Mouse (Mus musculus) liver, embryonic 16.5 days (tissue): ENCODE results near the gene Vmn1r221. TPM values are rescaled to one million over a fixed set of nuclear protein-coding genes. Genes with fewer than 3 reads are reported as not detected.
"Not testable (repeated sequence)": the region's sequence is repeated elsewhere in the genome, so short reads cannot be mapped to it uniquely, and the experiment has no call there.

Experiments used
- ATAC-seq: fragments of 200-750 bp; cut with Nextera tagmentation; 2 replicates; pipeline ENCODE4 v1.8.0; 2017; ENCODE audit warnings: low read depth, mild to moderate bottlenecking, moderate number of reproducible peaks, moderate library complexity
- H3K27ac ChIP-seq: fragments of 300-500 bp; sonication (generic); 2 replicates; pipeline ENCODE4 v1.5.1; 2014; ENCODE audit warnings: mild to moderate bottlenecking, low read length
- H3K27me3 ChIP-seq: fragments of 300-500 bp; sonication (generic); 2 replicates; pipeline ENCODE4 v1.6.1; 2014; ENCODE audit warnings: low read depth, low read length, mixed read lengths; ENCODE audit not compliant: control insufficient read depth, insufficient read depth
- H3K36me3 ChIP-seq: fragments of 300-500 bp; sonication (generic); 2 replicates; pipeline ENCODE4 v1.6.1; 2014; ENCODE audit warnings: mild to moderate bottlenecking; ENCODE audit not compliant: control insufficient read depth, insufficient read depth
- H3K4me1 ChIP-seq: fragments of 300-500 bp; sonication (generic); 2 replicates; pipeline ENCODE4 v1.6.1; 2014; ENCODE audit warnings: low read depth, low read length, mixed read lengths; ENCODE audit not compliant: control insufficient read depth
- H3K4me2 ChIP-seq: fragments of 300-500 bp; sonication (generic); 2 replicates; pipeline ENCODE4 v1.6.1; 2014; ENCODE audit warnings: low read depth, low read length, mixed read lengths
- H3K4me3 ChIP-seq: fragments of 300-500 bp; sonication (generic); 2 replicates; pipeline ENCODE4 v1.5.1; 2014; ENCODE audit warnings: low read depth, mild to moderate bottlenecking, low read length
- H3K9ac ChIP-seq: fragments of 300-500 bp; sonication (generic); 2 replicates; pipeline ENCODE4 v1.6.1; 2014; ENCODE audit warnings: low read depth, low read length
- H3K9me3 ChIP-seq: fragments of 300-500 bp; sonication (generic); replicated peaks from 2 replicates; pipeline ENCODE4 v1.6.1; 2016; ENCODE audit warnings: low read length; ENCODE audit not compliant: control insufficient read depth
- WGBS: fragments of 180-500 bp; shearing (Covaris S2); extraction: QIAGEN DNeasy Blood & Tissue Kit; methylation state at CpG from one replicate; pipeline ENCODE4 v1.1.7; 2014; ENCODE audit not compliant: insufficient replicate concordance; 5-methylcytosine and 5-hydroxymethylcytosine counted together
- polyA plus RNA-seq: library from polyadenylated mRNA; unstranded; fragments of >200 nt; fragmentation: Nextera tagmentation; extraction: Ambion mirVana; gene quantifications from 2 replicates; pipeline ENCODE4 v1.2.1, GENCODE M21; 2015

The Vmn1r221 gene
- polyA plus RNA-seq, result not detected in 2 replicates

DNA sequence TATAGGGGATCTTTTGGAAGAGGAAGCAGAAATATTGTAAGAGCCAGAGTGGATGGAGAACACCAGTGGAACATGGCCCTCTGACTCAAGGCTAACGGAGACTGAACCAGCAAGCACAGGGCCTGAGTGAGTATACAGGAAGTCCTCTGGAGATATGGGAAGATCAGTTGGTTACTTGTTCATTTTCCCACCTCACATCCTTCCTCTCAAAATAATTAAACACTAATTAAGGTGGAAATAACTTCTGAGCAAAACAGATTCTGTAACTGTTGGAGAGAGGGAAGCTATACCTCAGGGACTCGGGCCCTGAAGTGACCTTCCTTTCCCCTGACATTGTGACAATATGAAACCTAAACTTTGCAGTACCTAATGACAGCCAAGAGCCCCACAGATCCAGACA lies at the start of gene Vmn1r221:
Gene Vmn1r221 (plus strand): TSS at position 301 of the 400 bp plus-strand sequence.
- WGBS, result 58% methylated on average over 2 of the region's 2 CpGs
- not testable (repeated sequence) for H3K27me3 ChIP-seq, H3K9me3 ChIP-seq, H3K4me3 ChIP-seq, H3K9ac ChIP-seq, H3K4me2 ChIP-seq, H3K27ac ChIP-seq, H3K4me1 ChIP-seq, ATAC-seq, H3K36me3 ChIP-seq

DNA sequence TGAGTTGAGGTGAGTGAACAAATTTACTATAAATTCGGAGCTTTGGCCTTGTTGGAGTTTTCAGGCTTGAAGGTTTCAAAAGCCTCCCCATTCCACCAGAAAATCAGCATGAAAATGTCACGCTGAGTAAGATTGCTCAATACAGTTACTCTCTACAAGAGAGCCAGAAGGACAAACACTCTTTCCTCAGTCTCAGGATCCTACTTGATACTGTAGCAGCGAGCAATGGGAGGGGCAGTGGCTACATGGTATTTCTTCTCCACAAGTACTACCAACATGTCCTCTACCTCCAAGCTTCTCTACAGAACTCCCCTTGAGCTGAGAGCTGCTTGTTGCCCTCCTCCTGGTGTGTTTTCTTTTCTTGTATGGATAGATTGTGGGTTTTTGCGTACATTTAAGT lies 47.5 kb upstream of the Vmn1r221 start:
- H3K9ac ChIP-seq, H3K4me3 ChIP-seq, H3K36me3 ChIP-seq, H3K27me3 ChIP-seq, H3K4me1 ChIP-seq, H3K9me3 ChIP-seq, H3K4me2 ChIP-seq, ATAC-seq, H3K27ac ChIP-seq: not testable (repeated sequence)
- 52% methylated on average over 4 of the region's 4 CpGs for WGBS

DNA sequence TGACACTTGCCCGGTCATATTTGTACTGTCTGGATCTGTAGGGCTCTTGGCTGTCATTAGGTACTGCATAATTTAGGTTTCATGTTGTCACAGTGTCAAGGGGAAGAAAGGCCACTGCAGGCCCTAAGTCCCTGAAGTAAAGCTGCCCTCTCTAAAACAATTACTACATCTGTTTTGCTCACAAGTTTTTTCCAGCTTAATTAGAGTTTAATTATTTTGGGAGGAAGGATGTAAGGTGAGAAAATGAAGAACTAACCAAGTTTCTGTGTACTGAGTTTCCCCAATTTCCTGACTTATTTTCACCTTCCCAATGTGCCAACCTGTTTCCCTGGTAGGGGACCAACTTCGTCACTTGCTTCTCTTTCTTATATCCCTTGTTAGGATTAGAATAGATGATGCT lies 26.1 kb upstream of the Vmn1r221 start, which contains the start of gene Vmn1r220:
Gene Vmn1r220 (minus strand): TSS at position 101 of the 400 bp plus-strand sequence.
- WGBS, result 59% methylated on average over 2 of the region's 2 CpGs
- H3K4me2 ChIP-seq, result no peak within 1 kb of the TSS

DNA sequence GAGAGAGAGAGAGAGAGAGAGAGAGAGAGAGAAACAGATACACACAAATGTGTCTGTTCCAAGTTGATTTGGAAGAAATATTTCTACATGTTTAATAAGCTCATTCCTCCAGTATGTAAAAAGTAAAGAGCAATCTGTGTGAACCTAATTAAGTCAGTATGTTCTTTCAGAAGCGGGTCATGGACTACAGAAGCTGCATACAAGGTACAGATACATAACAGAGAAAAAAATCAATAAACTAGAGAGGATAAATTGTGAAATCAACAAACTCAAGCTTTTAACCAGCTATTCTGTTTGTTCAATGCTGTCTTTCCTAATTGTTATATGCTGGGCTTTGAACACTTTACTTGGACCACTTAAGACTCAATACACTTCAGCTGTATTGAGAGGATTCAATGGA lies 10.0 kb upstream of the Vmn1r221 start:
- ATAC-seq, H3K4me1 ChIP-seq, H3K27ac ChIP-seq, H3K4me2 ChIP-seq, H3K9me3 ChIP-seq, H3K4me3 ChIP-seq, H3K9ac ChIP-seq, H3K36me3 ChIP-seq, H3K27me3 ChIP-seq: not testable (repeated sequence)
- 33% methylated on average over 1 of the region's 1 CpGs for WGBS

More for the DNA sequence above, 26.1 kb upstream of the Vmn1r221 start, which contains the start of gene Vmn1r220:
- ATAC-seq, result no peak
- Histone ChIP-seq H3K27ac (no peak within 1 kb of the TSS), H3K9ac (no peak within 1 kb of the TSS), H3K36me3 (no peaks in the 10 kb centered on the region), H3K27me3 (no peaks in the 10 kb centered on the region), H3K9me3 (no peaks in the 10 kb centered on the region), H3K4me3 (no peak within 1 kb of the TSS), H3K4me1 (no peaks in the 10 kb centered on the region)

DNA sequence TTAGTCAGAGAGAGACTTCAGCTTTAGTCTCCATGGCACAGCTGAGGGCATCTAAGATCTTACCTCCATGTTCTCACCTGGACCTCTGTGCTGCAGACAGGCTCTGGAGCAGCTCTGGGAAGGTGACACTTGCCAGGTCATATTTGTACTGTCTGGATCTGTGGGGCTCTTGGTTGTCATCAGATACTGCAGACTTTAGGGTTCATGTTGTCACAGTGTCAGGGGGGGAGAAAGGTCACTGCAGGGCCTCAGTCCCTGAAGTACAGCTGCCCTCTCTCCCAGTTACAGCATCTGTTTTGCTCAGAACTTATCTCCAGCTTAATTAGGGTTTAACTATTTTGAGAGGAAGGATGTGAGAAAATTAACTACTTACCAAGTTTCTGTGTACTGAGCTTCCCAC lies 21.9 kb downstream of the Vmn1r221 start, which contains the start of gene Vmn1r222:
Gene Vmn1r222 (minus strand): TSS at position 101 of the 400 bp plus-strand sequence.
- not testable (repeated sequence) for H3K27me3 ChIP-seq

DNA sequence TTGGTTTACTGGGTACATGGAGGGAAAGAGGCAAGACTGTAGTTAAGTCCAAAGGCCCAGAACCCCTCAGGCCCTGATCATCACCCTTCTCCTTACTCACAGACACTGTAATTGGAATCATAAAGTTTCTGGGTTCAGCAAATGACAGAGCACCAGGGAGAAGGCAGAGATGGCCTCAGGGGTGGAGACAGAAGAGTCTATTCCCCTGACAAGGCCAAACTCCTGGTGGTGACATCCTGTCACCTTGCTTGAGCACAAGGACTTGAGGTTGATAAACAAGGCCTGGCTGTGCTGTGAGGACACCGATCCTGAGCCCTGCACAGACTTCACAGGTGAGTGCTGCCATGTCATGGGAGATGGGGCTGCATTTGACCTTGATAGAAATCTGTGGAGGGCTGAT lies 32.9 kb downstream of the Vmn1r221 start, which contains the start of gene Vmn1r223:
Gene Vmn1r223 (plus strand): TSS at position 301 of the 400 bp plus-strand sequence.
- not testable (repeated sequence) for H3K4me1 ChIP-seq, H3K9ac ChIP-seq, H3K36me3 ChIP-seq, H3K9me3 ChIP-seq, H3K4me2 ChIP-seq, H3K27ac ChIP-seq, ATAC-seq, H3K27me3 ChIP-seq, H3K4me3 ChIP-seq
- WGBS, result 55% methylated on average over 1 of the region's 1 CpGs

More for the DNA sequence above, 21.9 kb downstream of the Vmn1r221 start, which contains the start of gene Vmn1r222:
- not testable (repeated sequence) for H3K4me3 ChIP-seq, H3K36me3 ChIP-seq, H3K27ac ChIP-seq, ATAC-seq, H3K4me1 ChIP-seq, H3K9ac ChIP-seq, H3K9me3 ChIP-seq, H3K4me2 ChIP-seq

DNA sequence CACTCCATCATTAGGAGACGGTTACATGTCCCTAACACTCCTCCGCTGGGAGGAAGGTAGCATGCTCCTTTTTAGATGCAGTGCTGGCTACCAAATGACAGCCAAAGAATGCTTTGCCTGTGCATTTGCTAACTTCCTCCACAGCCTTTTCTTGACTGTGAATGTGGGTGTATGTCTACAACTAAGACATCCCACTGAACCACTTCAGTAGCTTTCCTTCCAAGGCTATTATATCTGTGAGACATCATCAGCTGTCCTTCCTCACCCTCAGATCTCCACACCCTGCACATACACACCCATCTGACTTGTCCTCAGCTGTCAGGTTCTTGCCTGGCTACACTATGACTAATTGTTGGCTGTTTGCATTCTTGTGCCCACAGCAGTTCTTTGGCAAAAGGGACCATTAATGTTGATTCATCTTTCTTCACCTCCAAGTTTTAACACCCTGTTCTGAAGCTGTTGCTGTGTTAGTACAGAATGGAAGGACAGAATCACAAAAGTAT lies 44.7 kb downstream of the Vmn1r221 start:
- no peak overlapping the region for H3K4me3 ChIP-seq
- no peak overlapping the region for H3K9ac ChIP-seq
- H3K27ac ChIP-seq, result no peak overlapping the region
- 68% methylated on average over 2 of the region's 2 CpGs for WGBS
- ATAC-seq, result no peak
- H3K4me1 ChIP-seq, result no peaks in the 10 kb centered on the region
- H3K36me3 ChIP-seq, result no peaks in the 10 kb centered on the region
- no peak overlapping the region for H3K4me2 ChIP-seq
- no peaks in the 10 kb centered on the region for H3K9me3 ChIP-seq
- no peaks in the 10 kb centered on the region for H3K27me3 ChIP-seq

DNA sequence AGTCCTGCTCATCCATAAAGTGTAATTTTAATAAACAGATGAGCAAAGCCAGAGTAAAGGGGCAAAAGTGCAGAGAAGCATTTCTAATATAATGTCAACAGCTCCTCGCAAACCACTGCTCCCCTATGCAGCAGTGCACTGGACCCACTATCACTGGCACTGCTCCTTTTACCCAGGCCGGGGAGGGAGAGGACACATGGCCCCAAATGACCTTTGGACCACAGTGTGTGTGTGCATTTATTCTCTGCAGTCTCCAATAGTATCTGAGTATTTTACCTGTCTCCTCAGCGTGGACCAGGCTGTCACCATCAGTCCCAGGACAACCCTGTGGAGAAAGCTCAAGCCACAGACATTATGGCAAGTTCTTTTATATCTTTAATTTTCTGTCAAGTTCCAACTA lies 54.7 kb downstream of the Vmn1r221 start:
- WGBS, result 59% methylated on average over 3 of the region's 3 CpGs
- H3K27ac ChIP-seq, H3K27me3 ChIP-seq, H3K9ac ChIP-seq, H3K4me1 ChIP-seq, H3K4me3 ChIP-seq, H3K36me3 ChIP-seq, H3K9me3 ChIP-seq, ATAC-seq, H3K4me2 ChIP-seq: not testable (repeated sequence)

DNA sequence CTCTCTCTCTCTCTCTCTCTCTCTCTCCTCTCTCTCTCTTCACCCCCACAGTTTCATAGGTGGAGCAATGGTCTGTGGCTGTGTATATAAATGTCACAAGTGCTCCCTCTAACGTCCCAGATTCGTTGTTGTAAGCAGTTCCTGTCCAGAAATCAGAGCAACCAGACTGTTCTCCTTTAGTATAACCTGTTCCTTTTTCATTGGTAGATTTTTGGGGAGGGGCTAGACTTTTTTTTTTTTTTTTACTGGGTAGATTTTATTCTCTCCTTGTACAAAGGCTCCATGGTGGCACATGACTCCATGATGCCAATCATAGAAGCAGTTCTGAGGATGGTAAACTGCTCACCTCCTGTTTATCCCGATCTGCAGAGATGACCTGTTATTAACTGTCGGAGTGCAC lies 55.2 kb downstream of the Vmn1r221 start:
- H3K36me3 ChIP-seq, H3K9me3 ChIP-seq, H3K27ac ChIP-seq, H3K4me3 ChIP-seq, H3K27me3 ChIP-seq, ATAC-seq, H3K9ac ChIP-seq, H3K4me1 ChIP-seq, H3K4me2 ChIP-seq: not testable (repeated sequence)
- WGBS, result 37% methylated on average over 4 of the region's 4 CpGs
